Mouse (Mus musculus) forelimb bud, embryonic 11.5 days (tissue): ENCODE measurements around the gene Slc22a14.

Source experiments
- DNase-seq: peaks from one replicate; pipeline ENCODE4 v3.0.0-alpha.2; 2012; ENCODE audit warnings: low read depth, low spot score

The Slc22a14 gene

DNA sequence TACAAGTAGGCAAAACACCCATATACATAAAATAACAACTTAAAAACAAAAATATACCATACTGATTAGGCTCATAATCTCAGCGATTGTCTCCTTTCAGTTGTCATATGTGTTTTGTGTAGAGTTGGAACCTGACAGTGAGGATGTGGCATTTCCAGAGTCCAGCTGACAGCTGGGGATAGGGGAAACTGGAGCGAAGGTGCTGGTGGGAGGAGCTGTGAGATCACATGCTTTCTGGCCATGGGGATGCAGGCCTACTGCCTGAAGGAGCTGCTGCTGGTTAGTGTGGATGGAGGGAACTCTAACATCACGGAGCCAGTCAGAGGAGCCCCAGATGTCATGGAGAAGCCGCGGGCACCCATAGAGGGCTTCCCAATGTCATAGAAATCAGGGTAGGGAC, 159.6 kb downstream of the Slc22a14 start:
- no peak for DNase-seq

DNA sequence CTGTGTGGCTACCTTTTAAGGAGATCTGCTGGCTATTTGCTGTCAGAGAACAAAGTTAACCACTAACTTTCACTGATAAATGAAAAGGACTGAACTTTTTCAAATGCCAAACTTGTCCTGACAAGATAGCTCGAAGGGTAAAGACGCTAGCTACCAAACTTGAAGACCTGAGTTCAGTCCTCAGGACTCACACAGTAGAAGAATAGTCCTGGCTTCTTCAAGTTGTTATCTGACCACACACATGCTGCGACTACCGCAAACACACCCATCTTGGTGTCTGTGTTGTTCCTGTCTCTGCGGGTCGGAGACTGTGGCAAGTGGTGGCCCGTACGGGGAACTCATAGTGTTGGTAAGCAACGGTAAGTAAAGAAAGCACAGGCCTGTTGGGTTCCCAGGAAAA, 161.7 kb downstream of the Slc22a14 start:
- DNase-seq: no peak

DNA sequence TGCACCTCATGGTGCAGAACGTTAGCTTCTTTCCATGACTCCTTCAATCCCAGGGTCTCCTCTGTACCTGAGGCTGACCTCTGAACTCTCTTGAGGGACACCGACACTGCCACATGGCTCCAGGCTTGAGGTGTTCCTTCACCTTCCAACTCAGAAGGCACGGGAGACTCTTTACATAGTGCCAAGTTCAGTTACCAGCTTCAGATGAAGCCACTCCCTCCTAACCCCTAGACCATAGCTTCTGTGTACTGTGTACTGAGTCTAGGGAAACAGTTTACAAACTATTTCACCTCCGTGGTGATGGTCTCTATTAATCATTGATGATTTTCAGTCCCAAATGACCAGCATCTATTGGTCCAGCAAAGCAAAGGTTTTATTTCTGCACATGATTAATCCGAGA, 163.7 kb downstream of the Slc22a14 start:
- no peak for DNase-seq

DNA sequence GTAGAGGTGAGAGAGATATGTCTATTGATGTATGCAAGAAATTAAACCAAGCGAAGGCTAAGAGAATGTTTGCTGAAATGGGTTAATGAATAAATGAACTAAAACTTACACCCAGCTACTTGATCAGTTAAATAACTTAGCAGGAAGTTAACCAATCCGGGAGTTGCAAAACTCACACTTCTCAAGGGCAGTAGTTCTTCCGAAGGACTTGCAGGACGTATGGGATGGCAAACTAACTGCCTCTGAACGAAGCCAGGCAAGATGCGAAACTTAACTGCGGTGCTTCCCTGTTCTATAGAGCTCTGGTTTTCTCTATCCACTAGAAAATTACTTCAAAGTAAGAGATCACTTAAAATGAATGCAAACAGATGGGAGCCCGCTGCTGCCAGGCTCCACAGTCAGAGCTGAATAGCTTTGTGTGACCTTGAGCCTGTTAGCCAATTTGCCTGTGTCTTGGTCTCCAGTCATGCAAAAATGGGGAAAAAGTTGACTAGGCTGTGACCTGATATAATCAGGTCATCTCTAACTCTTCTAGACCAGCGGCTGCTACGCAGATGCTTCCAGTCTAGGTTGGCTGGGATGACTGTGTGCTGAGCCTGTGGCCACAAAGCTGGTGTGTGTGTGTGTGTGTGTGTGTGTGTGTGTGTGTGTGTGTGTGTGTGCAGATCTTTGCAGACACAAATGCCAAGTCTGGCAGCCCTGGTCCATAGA, 166.0 kb downstream of the Slc22a14 start:
- DNase-seq: no peak

- DNase-seq: peak; percentile 25
These were observed 173.0 kb downstream of the Slc22a14 start for GRCm38 (mm10) chr9:119192202-119192990.

DNA sequence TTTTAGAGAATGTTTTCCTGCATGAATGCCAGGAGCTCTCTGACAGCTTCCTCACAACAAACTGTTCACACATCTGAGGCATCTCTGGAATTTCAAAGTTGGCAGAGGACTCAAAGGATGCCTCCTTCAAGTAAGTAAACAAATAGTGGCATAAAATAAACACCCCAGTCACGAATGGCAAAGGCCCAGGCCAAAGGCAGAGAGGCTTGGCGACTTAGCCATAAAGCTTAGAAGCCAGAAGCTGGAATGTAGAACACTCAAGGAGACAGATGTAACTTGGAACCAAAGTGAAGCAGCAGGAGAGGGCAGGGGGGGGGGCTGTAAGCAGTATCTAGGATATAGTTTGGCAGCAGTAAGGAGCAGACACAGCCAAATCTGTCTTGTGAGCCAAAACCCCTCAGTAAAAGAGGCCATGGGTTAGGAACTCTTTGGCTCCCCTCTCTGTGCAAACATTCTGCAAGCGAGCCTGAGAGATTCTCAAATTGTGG, 184.1 kb downstream of the Slc22a14 start:
- no peak for DNase-seq

DNA sequence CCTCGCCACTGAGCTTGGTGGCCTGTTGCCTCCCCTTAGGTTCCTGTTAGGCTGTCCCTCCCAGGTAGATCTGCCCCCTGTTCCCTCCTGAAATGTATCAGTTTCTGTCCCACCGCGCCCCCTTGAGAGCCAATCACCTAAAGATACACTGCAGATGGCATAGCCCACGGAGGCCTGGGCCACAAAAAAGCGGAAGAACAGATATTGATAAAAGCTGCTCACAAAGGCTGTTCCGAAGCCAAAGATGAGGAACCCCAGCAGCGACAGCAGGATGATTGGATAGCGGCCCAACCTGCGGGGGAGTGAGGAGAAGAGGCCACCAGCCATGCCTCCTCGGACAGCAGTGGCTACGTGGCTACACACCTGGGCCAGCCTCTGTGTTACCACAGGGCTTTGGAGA, 186.1 kb downstream of the Slc22a14 start:
- DNase-seq: no peak

- no peak for DNase-seq
These were observed 197.7 kb downstream of the Slc22a14 start for GRCm38 (mm10) chr9:119167608-119168007.

- DNase-seq: no peak
These were observed 199.8 kb downstream of the Slc22a14 start for GRCm38 (mm10) chr9:119165548-119165947.

DNA sequence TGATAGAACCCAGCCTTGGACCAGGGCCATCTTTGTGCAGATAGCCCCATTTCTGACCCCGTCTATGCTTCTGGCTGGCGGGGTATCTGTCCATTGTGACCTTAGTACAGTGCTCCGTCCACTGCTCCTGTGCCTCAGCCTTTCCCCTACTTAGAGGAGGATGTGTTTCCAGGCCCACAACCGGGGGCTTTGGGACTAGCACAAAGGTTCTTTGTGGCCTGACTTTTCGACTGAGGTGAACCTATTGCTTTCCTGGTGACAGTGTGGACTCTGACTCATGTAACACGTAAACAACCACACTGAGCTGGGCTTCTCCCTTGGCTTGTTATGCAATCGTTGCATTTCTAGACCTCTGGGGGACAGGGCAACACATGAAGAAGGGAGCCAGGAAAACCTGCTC, 200.6 kb downstream of the Slc22a14 start:
- no peak for DNase-seq

DNA sequence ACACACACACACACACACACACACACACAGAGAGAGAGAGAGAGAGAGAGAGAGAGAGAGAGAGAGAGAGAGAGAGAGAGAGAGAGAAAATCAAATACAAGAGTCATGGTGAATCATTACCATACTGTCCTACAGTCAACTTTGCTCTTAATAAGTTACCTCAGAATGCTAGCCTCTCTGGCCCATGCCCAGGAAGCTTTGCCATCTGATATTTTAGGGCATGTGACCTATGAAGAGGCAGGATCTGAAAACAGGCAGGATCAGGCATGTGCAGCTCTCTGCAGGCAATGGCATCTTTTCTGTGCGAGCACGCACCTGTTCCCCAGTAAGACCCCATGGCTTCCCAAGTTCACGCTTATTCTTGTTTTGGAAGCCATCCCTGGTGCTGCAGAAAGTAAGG, 204.7 kb downstream of the Slc22a14 start:
- no peak for DNase-seq

- no peak for DNase-seq
These were observed 206.5 kb downstream of the Slc22a14 start, which contains the start of gene Gm47289 for GRCm38 (mm10) chr9:119158861-119159260. Gene Gm47289 (plus strand): TSS chr9:119159161.

DNA sequence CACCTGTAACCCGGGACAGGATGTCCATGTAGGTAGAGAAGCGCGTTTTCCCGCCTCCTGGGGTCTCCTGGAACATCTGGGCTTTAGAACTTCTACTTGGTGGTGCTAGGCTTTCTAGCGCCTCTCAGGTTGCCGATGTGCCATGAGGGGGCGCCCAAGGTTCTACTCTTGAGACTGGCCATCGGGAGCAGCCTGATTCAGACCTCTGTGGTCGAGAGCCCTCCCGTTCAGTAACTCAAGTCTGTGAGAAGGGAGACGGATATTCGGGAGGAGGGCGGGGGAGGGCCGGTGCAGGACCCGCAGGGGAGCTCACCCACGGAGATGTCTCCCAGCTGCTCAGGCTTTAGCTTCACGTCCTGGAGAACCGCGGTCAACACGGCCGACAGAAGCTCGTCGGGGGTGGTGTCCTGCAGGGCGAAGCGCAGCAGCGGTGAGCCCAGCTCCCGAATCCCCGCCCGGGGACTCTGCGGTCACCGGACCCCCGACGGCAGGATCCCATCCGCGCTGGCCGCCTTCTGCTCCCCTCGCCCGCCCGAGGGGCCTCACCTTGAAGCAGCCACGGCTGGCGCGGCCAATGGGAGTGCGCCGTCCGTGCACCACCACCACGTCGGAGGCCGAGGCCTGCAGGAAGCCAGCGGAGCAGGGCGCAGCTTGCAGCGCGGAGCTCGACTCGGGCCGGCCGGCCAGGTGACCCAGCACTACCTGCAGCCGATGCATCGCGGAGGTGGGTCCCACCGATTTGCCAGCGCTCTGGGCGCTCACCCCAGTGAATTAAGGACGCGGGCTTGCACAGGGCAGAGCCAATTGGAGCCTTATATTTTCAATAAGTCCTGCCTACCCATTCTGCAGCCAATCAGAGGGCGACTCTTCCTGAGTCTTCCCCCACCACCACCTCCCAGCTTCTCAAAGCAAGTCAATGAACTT, 208.8 kb downstream of the Slc22a14 start, which contains the start of gene Acaa1b:
Gene Acaa1b, minus strand, starts transcription at position 816 of the 924 bp plus-strand sequence.
- DNase-seq: peak; percentile 73

- no peak for DNase-seq
These were observed 209.5 kb downstream of the Slc22a14 start for GRCm38 (mm10) chr9:119155826-119156225.

DNA sequence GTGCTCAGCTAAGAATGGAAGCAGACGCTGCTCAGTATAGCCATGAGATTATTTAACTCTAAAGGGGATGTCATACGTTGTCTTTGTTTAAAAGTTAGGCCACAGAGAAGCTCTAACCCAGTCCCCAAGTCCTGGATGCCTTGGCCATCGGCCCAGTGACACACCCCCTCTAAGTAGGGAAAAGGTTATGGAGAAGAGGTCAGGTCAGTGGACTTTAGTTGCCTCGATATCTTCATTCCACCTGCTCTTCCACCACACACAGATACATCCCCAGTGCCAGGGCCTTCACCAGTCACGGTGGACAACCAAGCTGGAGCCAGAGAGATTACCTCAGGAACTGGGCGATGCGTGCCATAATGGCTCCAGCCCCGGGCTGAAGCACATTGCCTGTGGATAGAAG, 209.9 kb downstream of the Slc22a14 start:
- no peak for DNase-seq

GRCm38 (mm10) chr9:119151751-119152150, 213.6 kb downstream of the Slc22a14 start:
- DNase-seq: no peak

DNA sequence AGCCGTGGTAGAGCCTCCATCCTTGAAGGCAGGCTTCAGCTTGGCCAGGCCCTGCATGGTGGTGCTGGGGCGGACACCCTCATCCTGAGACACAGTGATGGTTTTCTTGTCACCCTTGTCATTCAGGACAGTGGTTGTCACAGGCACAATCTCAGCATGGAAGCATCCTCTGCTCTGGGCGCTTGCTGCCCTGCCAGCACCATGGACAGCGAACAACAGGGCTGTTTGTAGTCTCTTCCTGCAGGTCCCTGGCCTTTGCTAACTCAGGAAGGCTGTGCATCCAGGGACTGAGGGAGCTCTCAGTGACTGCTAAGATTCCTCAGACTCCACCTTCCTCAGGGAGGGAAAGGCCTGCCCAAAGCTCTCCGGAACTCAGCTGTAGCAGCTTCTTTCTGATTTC, 215.8 kb downstream of the Slc22a14 start:
- peak; percentile 79 for DNase-seq

GRCm38 (mm10) chr9:119146098-119146770, 219.1 kb downstream of the Slc22a14 start:
- DNase-seq: no peak

DNA sequence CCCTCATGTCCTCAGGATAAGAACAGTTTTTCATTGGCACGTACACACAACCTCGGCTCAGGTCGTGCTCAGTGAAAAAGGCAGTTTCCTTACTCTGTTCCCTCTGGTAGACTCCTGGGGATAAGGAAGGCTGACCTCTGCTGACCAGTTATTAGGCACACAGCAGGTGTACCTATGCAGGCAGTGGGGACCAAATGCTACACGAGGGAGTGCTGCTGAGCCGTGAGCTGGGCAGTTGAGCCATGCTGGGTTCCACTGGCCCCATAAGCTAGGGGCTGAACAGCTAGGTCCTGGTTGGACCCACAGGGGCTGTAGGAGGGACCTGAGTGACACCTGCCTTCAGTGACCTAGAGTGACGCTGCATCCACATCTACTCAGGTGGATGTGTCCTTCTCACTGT, 219.7 kb downstream of the Slc22a14 start:
- no peak for DNase-seq

DNA sequence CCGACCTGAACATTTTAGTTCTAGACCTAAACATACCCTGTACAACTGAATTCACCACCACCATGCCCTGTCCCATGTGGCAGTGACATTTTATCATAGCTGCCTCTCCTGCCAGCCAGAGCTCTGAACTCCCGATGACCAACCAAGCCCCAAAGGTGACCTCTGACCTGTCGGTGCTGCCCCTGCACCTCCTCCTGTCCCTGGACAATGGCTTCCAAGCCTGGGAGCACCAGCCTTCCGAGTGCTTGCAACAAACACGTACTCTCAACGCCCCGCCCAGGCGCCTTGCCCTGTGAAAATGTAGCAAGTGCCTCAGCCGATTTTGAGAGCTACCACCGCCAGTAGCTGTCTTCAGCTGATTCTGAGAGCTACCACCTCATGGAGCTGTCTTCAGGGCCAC, 220.2 kb downstream of the Slc22a14 start:
- DNase-seq: no peak

GRCm38 (mm10) chr9:119144696-119145095, 220.7 kb downstream of the Slc22a14 start:
- no peak for DNase-seq
